Mouse (Mus musculus) heart, postnatal 0 days (tissue): ENCODE data around the gene Gga2.

ENCODE experiments used
- CTCF ChIP-seq: IDR thresholded peaks from 2 replicates; pipeline ENCODE4 v1.5.1; 2016; ENCODE audit warnings: antibody characterized with exemption, control low read depth, low read depth
- EP300 ChIP-seq: IDR thresholded peaks from 2 replicates; pipeline ENCODE4 v1.6.1; 2016; ENCODE audit warnings: antibody characterized with exemption, low read depth

DNA sequence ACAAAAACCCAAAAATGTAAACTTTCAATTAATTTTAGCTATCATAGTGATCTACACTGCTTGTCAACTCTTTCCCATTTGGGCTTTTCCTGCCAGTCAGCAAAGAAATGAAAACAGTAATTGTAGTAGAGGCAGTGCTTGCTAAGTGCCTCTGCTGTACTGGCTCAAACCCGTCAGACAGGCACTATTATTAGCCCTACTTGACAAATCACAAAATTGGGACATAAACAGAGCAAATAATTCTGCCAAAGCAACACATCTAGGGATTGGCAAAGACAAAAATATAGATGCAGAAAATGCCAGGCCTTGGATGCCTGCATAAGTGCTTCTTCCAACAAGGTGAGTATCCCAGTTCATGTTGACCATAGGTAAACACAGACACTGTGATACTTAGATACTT lies 44.6 kb upstream of the Gga2 start:
- no peak for TF ChIP-seq CTCF
- no peak for TF ChIP-seq EP300
